Mouse (Mus musculus) small intestine, adult 2 months (tissue): ENCODE measurements around the gene Ltf.

Experiments
- CTCF ChIP-seq: fragments of 200-500 bp; IDR thresholded peaks from 2 replicates; pipeline ENCODE4 v1.5.1; 2012; ENCODE audit warnings: low read depth, mild to moderate bottlenecking, control low read depth, inconsistent platforms, low read length, moderate library complexity, mixed read lengths; ENCODE audit not compliant: insufficient replicate concordance, insufficient read length; ENCODE audit errors: extremely low read depth
- POLR2A ChIP-seq: fragments of 200-500 bp; IDR thresholded peaks from 2 replicates; pipeline ENCODE4 v1.6.1; 2012; ENCODE audit warnings: low read depth, mild to moderate bottlenecking, control low read depth, inconsistent platforms, low read length, moderate library complexity

DNA sequence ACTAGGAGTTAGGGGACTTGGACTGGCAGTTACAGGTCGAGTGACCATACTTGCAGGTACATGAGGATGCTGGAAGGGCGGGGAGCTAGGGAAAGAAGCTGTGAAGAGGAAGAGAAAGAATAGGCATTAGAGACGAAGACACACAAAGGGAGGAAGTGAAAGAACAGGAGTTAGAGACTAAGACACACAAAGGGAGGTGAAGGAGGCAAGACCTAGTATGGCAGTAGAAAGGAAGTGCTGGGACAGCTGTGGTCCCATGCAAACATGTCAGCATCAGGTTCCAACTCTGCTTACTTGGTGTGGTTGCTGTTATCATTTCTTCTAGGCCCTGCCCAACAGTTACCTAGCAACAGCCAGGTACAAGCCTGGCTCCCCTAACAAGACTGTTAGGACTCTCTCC lies 9.3 kb upstream of the Ltf start:
- TF ChIP-seq CTCF: no peak
- TF ChIP-seq POLR2A: no peak
